17 mouse cellular contexts compared by ENCODE assay signal in genomic region chr9:72838256-72838655, GRCm38 (mm10). TPM values are rescaled to one million over a fixed set of nuclear protein-coding genes. Genes with fewer than 3 reads are reported as not detected.
DNase-seq lines count a peak whose midpoint lies in the region; ATAC-seq and TF ChIP-seq lines count a peak whose summit lies in the region.
"Had no signal": no experiment of that assay in that cellular context is flagged by ENCODE, and none has a peak within 500 bp of the region (broad histone marks: within the 10 kb centered on the region; RNA-seq: fewer than 3 reads in every experiment).

No protein-coding gene starts in this region.

- H3K36me3 ChIP-seq in liver, adult 2 months (ENCODE audit: control insufficient read depth, insufficient read depth, low read length) = no peaks in the 10 kb centered on the region
- no peaks in the 10 kb centered on the region for H3K36me3 ChIP-seq in liver, embryonic 12.5 days
- H3K36me3 ChIP-seq in embryonic facial prominence, embryonic 14.5 days (ENCODE audit: control insufficient read depth, insufficient read depth, low read length) = no peaks in the 10 kb centered on the region
- no peaks in the 10 kb centered on the region for H3K36me3 ChIP-seq in stomach, embryonic 16.5 days (ENCODE audit: control insufficient read depth, insufficient read depth, low read length)

- H3K4me1 ChIP-seq in liver, adult 2 months (ENCODE audit: control insufficient read depth, insufficient read depth, low read length) = peaks cover 8% of the 10 kb centered on the region; the same call in 1 of the 2 replicates
- 0 out of 2 replicates have a peak, but pooled peaks cover 3% of the 10 kb centered on the region for H3K4me1 ChIP-seq in liver, embryonic 12.5 days
- H3K4me1 ChIP-seq in embryonic facial prominence, embryonic 14.5 days (ENCODE audit: control insufficient read depth, insufficient read depth, low read length) = peaks cover 23% of the 10 kb centered on the region
- H3K4me1 ChIP-seq in stomach, embryonic 16.5 days (ENCODE audit: control insufficient read depth, insufficient read depth, low read length) = peaks cover 6% of the 10 kb centered on the region; the same call in 1 of the 2 replicates

- DNase-seq in liver, adult 2 months (ENCODE audit: extremely low read depth, low read depth, low spot score) = peak; percentile 63
- DNase-seq in MN1 (ENCODE audit: low spot score) = peak; percentile 49
- peak; percentile 67 for DNase-seq in embryonic facial prominence, embryonic 14.5 days (ENCODE audit: low spot score)
- DNase-seq in layer of hippocampus, adult 11-12 months (ENCODE audit: low spot score) = no peak
- DNase-seq in adrenal gland, postnatal 25 days = no peak
- DNase-seq: cerebellum, postnatal 25 days; gastrocnemius, postnatal 14 days; heart, adult 2 months; thymus, adult 2 months had no signal

- H3K27me3 ChIP-seq in liver, adult 2 months (ENCODE audit: control insufficient read depth, insufficient read depth, low read length) = no peaks in the 10 kb centered on the region
- no peaks in the 10 kb centered on the region for H3K27me3 ChIP-seq in liver, embryonic 12.5 days (replicated peaks)
- H3K27me3 ChIP-seq in embryonic facial prominence, embryonic 14.5 days (replicated peaks; ENCODE audit: control insufficient read depth, insufficient read depth, low read length) = no peaks in the 10 kb centered on the region
- H3K27me3 ChIP-seq in stomach, embryonic 16.5 days (ENCODE audit: control insufficient read depth, insufficient read depth, low read length) = no peaks in the 10 kb centered on the region

- no peak for ATAC-seq in liver, embryonic 12.5 days
- ATAC-seq in embryonic facial prominence, embryonic 14.5 days (ENCODE audit: low read depth) = peak; percentile 65
- ATAC-seq in stomach, embryonic 16.5 days (ENCODE audit: insufficient read depth, low FRiP score) = no peak
- ATAC-seq: activated CD4-positive, CD25-positive, alpha-beta regulatory T cell, adult 4 months had no signal

- H3K79me2 ChIP-seq in liver, adult 2 months (ENCODE audit: control insufficient read depth, insufficient read depth, low read length) = no peaks in the 10 kb centered on the region

- H3K4me2 ChIP-seq in liver, embryonic 12.5 days = no peak overlapping the region
- H3K4me2 ChIP-seq in embryonic facial prominence, embryonic 14.5 days (ENCODE audit: low read depth, low read length) = no peak overlapping the region
- H3K4me2 ChIP-seq in stomach, embryonic 16.5 days (ENCODE audit: low read depth, low read length) = no peak overlapping the region
- H3K4me2 ChIP-seq: midbrain, embryonic 11.5 days had no signal

- WGBS in liver, adult 2 months = 17% methylated on average over 3 of the region's 3 CpGs
- 78% methylated on average over 3 of the region's 3 CpGs for WGBS in liver, embryonic 12.5 days (ENCODE audit: insufficient replicate concordance)
- WGBS in embryonic facial prominence, embryonic 14.5 days = 51% methylated on average over 3 of the region's 3 CpGs
- WGBS in stomach, embryonic 16.5 days = 31% methylated on average over 3 of the region's 3 CpGs

- TF ChIP-seq POLR2A in liver, adult 2 months (IDR thresholded peaks at IDR 0.05; ENCODE audit: extremely low read depth, insufficient read depth, low read length) = no peak

- no peak overlapping the region for H3K27ac ChIP-seq in liver, adult 2 months (replicated peaks; ENCODE audit: insufficient read depth, low read depth, low read length)
- no peak overlapping the region for H3K27ac ChIP-seq in liver, embryonic 12.5 days
- H3K27ac ChIP-seq in embryonic facial prominence, embryonic 14.5 days (replicated peaks; ENCODE audit: low read depth, low read length) = peak overlapping the region; percentile 71
- 0 out of 2 replicates have a peak overlapping the region, but pooled peaks have one; percentile 17 for H3K27ac ChIP-seq in stomach, embryonic 16.5 days (ENCODE audit: low read length)
- H3K27ac ChIP-seq: forebrain, embryonic 10.5 days; heart, adult 2 months; kidney, postnatal 0 days had no signal

- TF ChIP-seq CTCF in liver, adult 2 months (IDR thresholded peaks at IDR 0.05; ENCODE audit: low read depth, low read length) = no peak

- no peak overlapping the region for H3K9ac ChIP-seq in liver, adult 2 months (ENCODE audit: low read depth, low read length)
- no peak overlapping the region for H3K9ac ChIP-seq in liver, embryonic 12.5 days
- H3K9ac ChIP-seq in embryonic facial prominence, embryonic 14.5 days (ENCODE audit: low read depth, low read length) = no peak overlapping the region
- H3K9ac ChIP-seq in stomach, embryonic 16.5 days (ENCODE audit: low read length) = no peak overlapping the region

- no peak overlapping the region for H3K4me3 ChIP-seq in liver, adult 2 months (ENCODE audit: insufficient read depth, low read depth, low read length)
- H3K4me3 ChIP-seq in liver, embryonic 12.5 days = no peak overlapping the region
- H3K4me3 ChIP-seq in embryonic facial prominence, embryonic 14.5 days (ENCODE audit: low read depth, low read length) = no peak overlapping the region
- H3K4me3 ChIP-seq in stomach, embryonic 16.5 days (replicated peaks; ENCODE audit: low read length) = no peak overlapping the region
- H3K4me3 ChIP-seq: forebrain, embryonic 10.5 days; heart, adult 2 months had no signal

- H3K9me3 ChIP-seq in liver, embryonic 12.5 days (replicated peaks) = no peaks in the 10 kb centered on the region
- H3K9me3 ChIP-seq in embryonic facial prominence, embryonic 14.5 days (ENCODE audit: control insufficient read depth, low read length) = no peaks in the 10 kb centered on the region
- H3K9me3 ChIP-seq in stomach, embryonic 16.5 days (replicated peaks; ENCODE audit: control insufficient read depth, low read length) = no peaks in the 10 kb centered on the region
- H3K9me3 ChIP-seq: forebrain, embryonic 10.5 days had no signal

RNA-seq across cellular contexts. Expression of gene Prtg, which starts 31.6 kb away (rescaled TPM):
- total RNA-seq in liver, adult 2 months (2014; rRNA removed) = under 0.01 and 0.07 TPM in 2 replicates
- polyA plus RNA-seq in liver, adult 2 months (2012; rRNA removed) = 0.21 TPM in 1 of 2 replicates, not detected in the other
- polyA plus RNA-seq in liver, embryonic 12.5 days (2016; fragmentation: Nextera tagmentation; extraction: Ambion mirVana) = 0.37 and 0.52 TPM in 2 replicates
- polyA plus RNA-seq in embryonic facial prominence, embryonic 14.5 days (2014; fragmentation: Nextera tagmentation; extraction: Ambion mirVana) = 1.3 and 1.4 TPM in 2 replicates
- 0.25 and 0.31 TPM in 2 replicates for polyA plus RNA-seq in stomach, embryonic 16.5 days (2015; fragmentation: Nextera tagmentation; extraction: Ambion mirVana)
- total RNA-seq in adrenal gland, postnatal 25 days (2021) = 0.43 and 0.58 TPM in 2 replicates
- total RNA-seq: MEL; neutrophil, adult 5-6 weeks had no signal
- polyA plus RNA-seq: activated CD4-positive, CD25-positive, alpha-beta regulatory T cell, adult 4 months had no signal

Comparison
In these comparisons a context has a peak if more than half of its experiments do, and no peak if none do; other contexts are left out.
1. DNase-seq: peak in liver, adult 2 months (single experiment), MN1 (single experiment) and embryonic facial prominence, embryonic 14.5 days (single experiment); none in layer of hippocampus, adult 11-12 months (single experiment) and adrenal gland, postnatal 25 days (single experiment).
2. H3K27ac ChIP-seq: peak in embryonic facial prominence, embryonic 14.5 days (single experiment) and stomach, embryonic 16.5 days (single experiment); none in liver, adult 2 months (single experiment) and liver, embryonic 12.5 days (single experiment).